Mouse (Mus musculus) midbrain, embryonic 15.5 days (tissue): Measurements from ENCODE around the gene Alox12e. TPM values are rescaled to one million over a fixed set of nuclear protein-coding genes. Genes with fewer than 3 reads are reported as not detected.
"Not testable (repeated sequence)": the region's sequence is repeated elsewhere in the genome, so short reads cannot be mapped to it uniquely, and the experiment has no call there.

Source experiments
- ATAC-seq: fragments of 200-750 bp; cut with Nextera tagmentation; replicated peaks from 2 replicates; pipeline ENCODE4 v1.8.0; 2017; ENCODE audit warnings: moderate TSS enrichment
- H3K27ac ChIP-seq: fragments of 300-500 bp; sonication (generic); 2 replicates; pipeline ENCODE4 v1.5.1; 2015; ENCODE audit warnings: mild to moderate bottlenecking, inconsistent platforms
- H3K27me3 ChIP-seq: fragments of 300-500 bp; sonication (generic); replicated peaks from 2 replicates; pipeline ENCODE4 v1.6.1; 2015; ENCODE audit warnings: inconsistent platforms
- H3K36me3 ChIP-seq: fragments of 300-500 bp; sonication (generic); replicated peaks from 2 replicates; pipeline ENCODE4 v1.6.1; 2015; ENCODE audit warnings: inconsistent platforms
- H3K4me1 ChIP-seq: fragments of 300-500 bp; sonication (generic); 2 replicates; pipeline ENCODE4 v1.6.1; 2015; ENCODE audit warnings: inconsistent platforms
- H3K4me2 ChIP-seq: fragments of 300-500 bp; sonication (generic); 2 replicates; pipeline ENCODE4 v1.6.1; 2015; ENCODE audit warnings: inconsistent platforms, mild to moderate bottlenecking, moderate library complexity
- H3K4me3 ChIP-seq: fragments of 300-500 bp; sonication (generic); 2 replicates; pipeline ENCODE4 v1.5.1; 2015; ENCODE audit warnings: mild to moderate bottlenecking, inconsistent platforms
- H3K9ac ChIP-seq: fragments of 300-500 bp; sonication (generic); 2 replicates; pipeline ENCODE4 v1.6.1; 2015; ENCODE audit warnings: mild to moderate bottlenecking, inconsistent platforms
- H3K9me3 ChIP-seq: fragments of 300-500 bp; sonication (generic); 2 replicates; pipeline ENCODE4 v1.6.1; 2016; ENCODE audit warnings: inconsistent platforms
- WGBS: fragments of 180-500 bp; shearing (Covaris S2); methylation state at CpG from one replicate; pipeline ENCODE4 v1.1.7; 2015; ENCODE audit warnings: mixed read lengths; 5-methylcytosine and 5-hydroxymethylcytosine counted together
- polyA plus RNA-seq: library from polyadenylated mRNA; unstranded; fragments of >200 nt; fragmentation: Nextera tagmentation; extraction: Ambion mirVana; gene quantifications from 2 replicates; pipeline ENCODE4 v1.2.1, GENCODE M21; 2015

Alox12e gene
- 0.22 TPM in 1 of 2 replicates, not detected in the other for polyA plus RNA-seq

DNA sequence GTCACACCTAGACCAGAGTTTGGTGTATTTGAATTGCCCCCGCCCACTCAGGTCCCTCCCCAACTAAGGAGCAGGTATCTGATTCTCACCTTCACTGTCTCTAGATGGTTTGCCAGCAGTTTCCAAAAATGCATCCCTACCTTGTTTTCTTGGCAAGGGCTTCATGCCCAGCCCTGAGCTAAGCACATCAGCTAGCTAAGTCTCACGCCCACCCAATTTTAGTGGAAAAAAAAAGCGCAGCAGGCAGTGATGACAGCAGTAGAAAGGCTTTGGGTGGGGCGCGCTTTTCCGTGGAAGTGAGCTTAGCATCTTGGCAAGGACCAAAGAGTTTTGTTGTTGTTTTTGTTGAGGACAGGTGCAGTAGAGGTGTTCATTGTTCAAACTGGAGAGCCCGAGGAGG, at the start of gene Alox12e:
TSS of gene Alox12e (minus strand) at position 101 of the 400 bp plus-strand sequence.
- no peak for ATAC-seq
- Histone ChIP-seq H3K27ac (no peak within 1 kb of the TSS), H3K36me3 (no peaks in the 10 kb centered on the region), H3K27me3 (peaks cover 40% of the 10 kb centered on the region), H3K4me1 (0 out of 2 replicates have a peak, but pooled peaks cover 3% of the 10 kb centered on the region), H3K4me2 (peak within 1 kb of the TSS; percentile 31), H3K4me3 (no peak within 1 kb of the TSS), H3K9ac (no peak within 1 kb of the TSS), H3K9me3 (no peaks in the 10 kb centered on the region)
- 20% methylated on average over 7 of the region's 7 CpGs for WGBS

DNA sequence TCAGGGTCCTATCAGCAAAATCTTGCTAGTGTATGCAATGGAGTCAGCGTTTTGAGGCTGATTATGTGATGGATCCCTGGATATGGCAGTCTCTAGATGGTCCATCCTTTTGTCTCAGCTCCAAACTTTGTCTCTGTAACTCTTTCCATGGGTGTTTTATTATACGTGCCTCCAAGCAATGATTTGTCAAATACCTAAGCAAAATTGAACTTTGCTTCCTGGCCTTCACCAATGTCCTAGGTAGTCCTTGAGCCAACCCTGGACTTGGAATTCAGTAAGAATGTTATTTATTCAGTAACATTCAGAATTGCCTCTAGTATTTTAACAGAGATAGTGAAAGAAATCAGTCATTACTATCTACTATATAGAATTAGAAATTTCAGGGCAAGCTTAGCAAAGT, 46.2 kb upstream of the Alox12e start:
- not testable (repeated sequence) for H3K4me2 ChIP-seq, H3K4me3 ChIP-seq, H3K27me3 ChIP-seq, H3K9ac ChIP-seq, H3K9me3 ChIP-seq, ATAC-seq, H3K27ac ChIP-seq, H3K36me3 ChIP-seq, H3K4me1 ChIP-seq
- whole genome bisulfite sequencing, result 70% methylated on average over 2 of the region's 2 CpGs

DNA sequence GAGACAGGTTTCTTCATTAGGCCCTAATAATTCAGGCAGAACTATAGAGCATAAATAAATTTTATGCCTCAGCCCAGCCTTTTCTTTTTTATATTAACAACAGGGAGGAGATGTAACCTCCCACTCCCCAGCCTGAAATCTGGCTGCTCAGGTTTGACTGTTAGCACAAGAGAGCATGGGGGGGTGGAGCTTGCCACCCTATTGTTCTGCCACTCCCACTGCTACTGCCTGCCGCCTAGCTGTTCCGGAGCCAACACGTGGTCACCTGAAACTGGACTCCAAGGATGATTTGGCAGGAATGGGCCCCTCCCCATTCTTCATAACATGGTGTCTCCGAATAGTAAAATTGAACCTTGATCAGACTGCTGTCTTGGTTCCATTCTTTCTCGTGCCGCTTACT, 45.3 kb upstream of the Alox12e start:
- H3K4me1 ChIP-seq, H3K9ac ChIP-seq, H3K27ac ChIP-seq, H3K4me2 ChIP-seq, ATAC-seq, H3K27me3 ChIP-seq, H3K4me3 ChIP-seq, H3K36me3 ChIP-seq, H3K9me3 ChIP-seq: not testable (repeated sequence)
- 84% methylated on average over 6 of the region's 6 CpGs for WGBS

DNA sequence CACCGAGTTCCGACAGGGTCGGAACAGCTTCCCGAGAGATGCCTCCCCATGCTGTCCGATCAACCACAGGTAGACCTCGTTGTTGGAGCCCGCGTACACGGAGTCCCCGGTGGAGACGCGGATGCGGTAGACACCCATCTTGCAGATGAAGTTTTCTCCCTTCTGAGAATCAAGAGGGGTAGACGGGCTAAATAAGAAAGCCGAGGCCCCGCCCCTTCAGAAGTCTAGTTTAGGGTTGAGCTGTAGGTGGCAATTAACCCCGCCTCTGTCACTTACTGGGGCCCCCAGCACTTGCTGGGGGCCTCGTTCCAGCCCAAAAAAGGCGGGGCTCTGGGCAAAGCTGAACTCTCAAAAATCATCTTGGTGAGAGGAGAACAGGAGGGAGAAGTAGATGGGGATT, 29.4 kb upstream of the Alox12e start, which contains the start of gene Alox15:
TSS of gene Alox15 (minus strand) at position 164 of the 400 bp plus-strand sequence.
- H3K9me3 ChIP-seq, result no peaks in the 10 kb centered on the region
- H3K36me3 ChIP-seq, result no peaks in the 10 kb centered on the region
- peaks cover 10% of the 10 kb centered on the region for H3K4me1 ChIP-seq
- no peak within 1 kb of the TSS for H3K9ac ChIP-seq
- peaks cover 35% of the 10 kb centered on the region for H3K27me3 ChIP-seq
- peak within 1 kb of the TSS; percentile 24 for H3K4me3 ChIP-seq
- WGBS, result under 1% methylated on average over 19 of the region's 19 CpGs
- ATAC-seq, result no peak
- no peak within 1 kb of the TSS for H3K27ac ChIP-seq
- H3K4me2 ChIP-seq, result peak within 1 kb of the TSS; percentile 52

DNA sequence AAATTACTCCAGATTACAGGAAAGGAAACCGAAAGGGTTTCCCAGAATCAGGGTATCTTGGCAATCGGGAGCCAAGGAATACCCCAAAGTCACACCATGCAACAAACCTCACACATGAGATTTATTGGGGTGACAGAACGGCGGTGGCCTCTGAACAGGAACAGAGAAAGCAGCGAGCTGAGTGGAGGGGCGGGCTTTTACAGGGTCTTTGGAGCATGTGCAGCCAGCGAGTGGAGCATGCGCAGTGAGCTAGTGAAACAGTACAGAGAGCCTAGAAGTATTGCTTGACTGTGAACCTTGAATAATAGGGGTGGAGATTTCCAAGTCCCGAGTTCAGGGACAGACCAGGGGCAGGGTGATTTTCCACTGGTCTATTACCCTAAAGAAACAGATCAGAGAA, 26.2 kb upstream of the Alox12e start:
- Histone ChIP-seq H3K9me3 (no peaks in the 10 kb centered on the region), H3K4me1 (peaks cover 10% of the 10 kb centered on the region), H3K27ac (no peak overlapping the region), H3K4me3 (no peak overlapping the region), H3K27me3 (peaks cover 35% of the 10 kb centered on the region), H3K9ac (no peak overlapping the region), H3K36me3 (no peaks in the 10 kb centered on the region), H3K4me2 (no peak overlapping the region)
- 86% methylated on average over 9 of the region's 9 CpGs for WGBS
- ATAC-seq, result no peak

DNA sequence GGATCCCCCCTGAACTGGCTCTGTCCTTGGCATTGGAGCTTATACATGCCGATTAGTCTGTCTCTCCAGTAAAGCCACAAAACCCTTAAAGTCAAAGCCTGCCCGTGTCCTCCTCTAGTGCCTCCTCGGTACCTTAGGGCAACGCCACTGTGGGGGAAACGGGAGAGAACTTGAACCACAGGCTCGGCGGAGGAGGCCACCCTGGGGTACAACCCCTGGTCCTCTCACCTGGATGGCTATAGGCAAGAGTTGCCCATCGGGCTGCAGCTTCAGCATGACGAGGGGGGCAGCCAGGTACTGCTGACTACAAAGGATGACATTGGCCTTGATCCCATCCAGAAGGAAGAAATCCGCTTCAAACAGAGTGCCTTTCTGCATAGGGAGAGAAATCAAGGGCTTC, 25.4 kb upstream of the Alox12e start:
- Histone ChIP-seq H3K36me3 (no peaks in the 10 kb centered on the region), H3K4me1 (peaks cover 10% of the 10 kb centered on the region), H3K27me3 (peaks cover 27% of the 10 kb centered on the region), H3K27ac (no peak overlapping the region), H3K4me2 (no peak overlapping the region), H3K4me3 (no peak overlapping the region), H3K9me3 (no peaks in the 10 kb centered on the region), H3K9ac (no peak overlapping the region)
- WGBS, result 88% methylated on average over 10 of the region's 10 CpGs
- ATAC-seq, result no peak

DNA sequence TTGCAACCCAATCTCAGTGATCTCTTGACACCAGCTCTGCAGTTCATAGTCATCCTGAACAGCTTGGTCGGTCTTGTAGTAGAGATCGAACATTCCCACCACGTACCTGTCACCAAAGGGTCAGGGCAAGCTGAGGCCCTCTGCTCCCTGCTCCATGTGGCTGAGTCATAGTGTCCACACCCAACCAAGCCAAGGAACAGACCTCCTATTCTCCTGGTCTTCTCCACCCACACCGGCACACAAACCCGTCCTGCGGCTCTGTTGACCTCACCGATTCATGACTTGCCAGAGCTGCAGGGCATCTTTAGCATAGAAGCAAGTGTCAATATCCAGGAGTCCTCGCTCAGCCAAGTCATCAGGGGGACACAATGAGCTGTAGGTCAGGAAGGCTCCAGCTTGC, 23.1 kb upstream of the Alox12e start:
- 93% methylated on average over 8 of the region's 8 CpGs for WGBS
- Histone ChIP-seq H3K9ac (no peak overlapping the region), H3K9me3 (no peaks in the 10 kb centered on the region), H3K4me3 (no peak overlapping the region), H3K36me3 (no peaks in the 10 kb centered on the region), H3K27me3 (peaks cover 8% of the 10 kb centered on the region), H3K4me1 (no peaks in the 10 kb centered on the region), H3K4me2 (no peak overlapping the region), H3K27ac (no peak overlapping the region)
- ATAC-seq, result no peak

DNA sequence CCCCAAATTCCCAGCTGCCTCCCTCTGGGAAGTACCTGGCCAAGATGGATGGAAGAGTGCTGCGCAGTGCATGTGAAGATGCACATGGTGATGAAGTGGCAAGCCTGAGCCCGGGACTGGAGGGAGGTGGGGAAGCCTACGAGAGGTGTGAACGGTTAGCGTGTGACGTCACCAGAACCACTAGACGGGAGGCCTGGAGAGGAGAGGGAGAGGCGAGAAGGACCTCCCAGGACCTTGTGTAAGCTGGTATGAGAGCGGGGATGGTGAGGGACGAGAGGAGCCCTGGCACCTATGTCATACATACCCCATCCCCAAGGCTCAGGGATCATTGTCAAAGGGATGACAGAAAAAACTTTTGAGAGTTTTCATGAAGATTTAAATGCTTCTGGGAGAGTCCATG, 22.6 kb upstream of the Alox12e start:
- ATAC-seq, result no peak
- Histone ChIP-seq H3K4me2 (no peak overlapping the region), H3K27me3 (peaks cover 3% of the 10 kb centered on the region), H3K27ac (no peak overlapping the region), H3K36me3 (no peaks in the 10 kb centered on the region), H3K9me3 (no peaks in the 10 kb centered on the region), H3K9ac (no peak overlapping the region), H3K4me1 (no peaks in the 10 kb centered on the region), H3K4me3 (no peak overlapping the region)
- WGBS, result 86% methylated on average over 10 of the region's 10 CpGs

DNA sequence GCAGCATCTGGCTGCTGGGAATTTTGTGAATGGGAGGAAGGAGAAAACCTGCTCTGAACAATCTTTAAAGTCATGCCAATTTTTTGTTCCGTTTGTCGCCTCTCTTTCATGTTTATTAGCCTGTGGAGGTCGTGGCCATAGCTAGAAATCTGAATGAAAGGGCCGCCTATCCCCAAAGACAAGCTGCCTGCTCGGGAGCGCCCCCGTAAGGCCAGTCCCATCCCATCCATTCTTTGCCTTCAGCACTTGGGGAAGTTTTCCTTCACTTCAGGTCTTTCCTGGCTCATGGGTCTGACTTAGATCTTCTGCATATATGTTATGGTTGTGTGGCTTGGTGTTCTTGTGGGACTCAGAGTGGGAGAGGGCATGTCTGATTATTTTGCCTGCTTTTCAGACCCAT, 17.1 kb upstream of the Alox12e start:
- no peaks in the 10 kb centered on the region for H3K36me3 ChIP-seq
- no peak for ATAC-seq
- 33% methylated on average over 7 of the region's 7 CpGs for WGBS
- H3K27me3 ChIP-seq, result no peaks in the 10 kb centered on the region
- no peak overlapping the region for H3K27ac ChIP-seq
- H3K9me3 ChIP-seq, result no peaks in the 10 kb centered on the region
- no peak overlapping the region for H3K4me3 ChIP-seq
- H3K4me2 ChIP-seq, result no peak overlapping the region
- no peak overlapping the region for H3K9ac ChIP-seq
- no peaks in the 10 kb centered on the region for H3K4me1 ChIP-seq

DNA sequence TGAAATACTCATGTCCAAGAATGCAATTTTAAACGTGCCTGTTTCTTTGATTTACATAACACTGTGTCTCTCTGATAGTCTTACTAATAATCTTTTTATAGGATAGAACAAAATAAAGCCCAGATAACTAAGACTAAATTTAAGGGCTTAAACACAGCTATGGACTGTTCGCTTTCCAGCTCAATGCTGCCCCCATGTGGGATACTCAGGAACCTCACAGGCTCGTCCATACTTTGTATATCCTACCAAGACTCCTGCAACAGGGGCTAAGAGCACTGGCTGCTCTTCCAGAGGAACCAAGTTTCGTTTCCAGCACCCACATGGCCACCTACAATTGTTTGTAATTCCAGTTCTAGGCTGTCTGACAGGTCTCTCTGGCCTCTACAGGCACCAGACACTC, 12.0 kb upstream of the Alox12e start:
- whole genome bisulfite sequencing, result 28% methylated on average over 4 of the region's 4 CpGs
- H3K9me3 ChIP-seq, result no peaks in the 10 kb centered on the region
- H3K4me3 ChIP-seq, result no peak overlapping the region
- no peaks in the 10 kb centered on the region for H3K27me3 ChIP-seq
- no peak overlapping the region for H3K9ac ChIP-seq
- no peak overlapping the region for H3K27ac ChIP-seq
- H3K36me3 ChIP-seq, result no peaks in the 10 kb centered on the region
- no peaks in the 10 kb centered on the region for H3K4me1 ChIP-seq
- no peak for ATAC-seq
- H3K4me2 ChIP-seq, result no peak overlapping the region

DNA sequence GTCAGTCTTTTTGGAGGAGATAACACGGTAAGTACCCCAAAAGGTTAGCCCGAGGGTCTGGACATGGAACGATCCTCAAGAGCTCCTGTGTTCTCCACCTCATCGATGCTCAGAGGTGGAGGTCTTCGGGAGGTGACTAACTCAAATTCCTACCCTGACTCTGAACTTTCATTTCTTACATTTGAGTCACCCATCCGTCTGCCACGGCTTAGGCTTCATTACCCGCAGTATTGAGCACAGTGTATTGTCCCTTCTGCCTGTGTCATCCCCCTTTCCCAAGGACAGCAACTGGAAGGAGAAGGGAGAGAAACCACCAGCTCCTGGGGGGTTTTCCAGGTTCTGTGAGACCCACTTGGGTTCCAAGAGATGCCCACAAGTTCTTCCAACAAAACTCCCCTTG, 2.3 kb upstream of the Alox12e start:
- Histone ChIP-seq H3K36me3 (no peaks in the 10 kb centered on the region), H3K4me3 (no peak overlapping the region), H3K27ac (no peak overlapping the region), H3K27me3 (peaks cover 33% of the 10 kb centered on the region), H3K4me2 (no peak overlapping the region), H3K9me3 (no peaks in the 10 kb centered on the region), H3K4me1 (0 out of 2 replicates have a peak, but pooled peaks cover 3% of the 10 kb centered on the region), H3K9ac (no peak overlapping the region)
- 89% methylated on average over 8 of the region's 8 CpGs for WGBS
- no peak for ATAC-seq

DNA sequence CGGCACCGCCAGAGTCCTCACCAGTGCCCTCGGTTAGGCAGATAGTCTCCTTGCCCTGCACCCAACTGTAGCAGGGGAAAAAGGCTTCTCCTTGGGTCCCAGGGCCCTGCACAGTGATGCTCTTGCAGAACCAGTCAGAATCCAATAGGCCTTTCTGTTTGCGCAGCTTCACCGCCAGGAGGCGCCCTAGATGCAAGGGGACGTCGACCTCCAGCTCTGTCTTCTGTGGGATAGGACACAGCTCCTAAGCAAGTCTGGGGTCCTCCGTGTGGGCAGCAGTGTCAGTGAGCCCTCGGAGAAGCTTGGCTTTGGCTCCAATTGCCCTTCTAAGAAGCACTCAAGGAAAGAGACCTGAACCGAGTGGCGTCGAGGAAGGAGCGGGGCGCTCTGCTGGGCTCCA, 764 bp downstream of the Alox12e start:
- 1% methylated on average over 15 of the region's 15 CpGs for WGBS
- no peak for ATAC-seq
- Histone ChIP-seq H3K36me3 (no peaks in the 10 kb centered on the region), H3K9me3 (no peaks in the 10 kb centered on the region), H3K4me2 (peak overlapping the region; percentile 31), H3K27ac (no peak overlapping the region), H3K9ac (no peak overlapping the region), H3K4me1 (0 out of 2 replicates have a peak, but pooled peaks cover 3% of the 10 kb centered on the region), H3K4me3 (no peak overlapping the region), H3K27me3 (peaks cover 40% of the 10 kb centered on the region)

DNA sequence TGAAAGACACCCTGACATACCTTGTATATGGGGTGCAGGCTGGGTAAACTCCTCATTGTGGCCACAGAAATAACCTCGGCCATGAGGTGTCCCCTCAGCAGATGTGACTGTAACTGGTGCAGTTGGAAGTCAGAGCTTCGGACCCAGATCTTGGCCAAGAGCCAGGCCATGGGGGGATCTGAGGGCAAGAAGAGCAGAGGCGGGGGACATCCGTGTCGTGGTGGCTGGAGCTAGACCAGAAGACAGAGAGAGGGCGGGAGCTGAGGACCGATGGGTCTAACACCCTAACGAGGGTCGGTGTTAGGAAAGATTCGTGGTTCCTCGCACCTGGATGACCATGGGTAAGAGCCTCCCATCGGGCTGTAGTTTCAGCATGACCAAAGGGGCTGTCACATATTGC, 2.8 kb downstream of the Alox12e start:
- H3K27me3 ChIP-seq, result peaks cover 40% of the 10 kb centered on the region
- 88% methylated on average over 12 of the region's 12 CpGs for WGBS
- no peak overlapping the region for H3K27ac ChIP-seq
- no peak overlapping the region for H3K9ac ChIP-seq
- no peaks in the 10 kb centered on the region for H3K9me3 ChIP-seq
- H3K36me3 ChIP-seq, result no peaks in the 10 kb centered on the region
- H3K4me1 ChIP-seq, result 0 out of 2 replicates have a peak, but pooled peaks cover 3% of the 10 kb centered on the region
- no peak for ATAC-seq
- no peak overlapping the region for H3K4me2 ChIP-seq
- H3K4me3 ChIP-seq, result no peak overlapping the region
